In the genomic region with DNA sequence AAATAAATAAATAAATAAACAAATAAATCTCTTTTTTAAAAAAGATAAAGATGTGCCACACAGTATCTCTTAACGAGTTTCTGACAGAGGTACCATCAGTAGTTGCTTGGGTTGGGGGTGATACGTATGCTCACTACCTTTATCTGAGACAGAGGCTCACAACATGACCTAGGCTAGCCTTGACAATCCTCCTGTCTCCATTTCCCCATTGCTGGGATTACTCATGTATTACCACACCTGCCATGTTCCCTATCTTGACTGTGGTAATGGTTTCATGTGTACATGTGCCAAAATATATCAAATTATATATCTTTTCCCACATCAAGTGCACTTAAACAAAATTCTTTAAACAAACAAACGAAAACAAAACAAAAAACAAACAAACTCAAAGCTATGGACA, we compare ENCODE assay signal across 14 mouse cellular contexts.
"Had no signal": no experiment of that assay in that cellular context is flagged by ENCODE, and none has a peak within 500 bp of the region (broad histone marks: within the 10 kb centered on the region; RNA-seq: fewer than 3 reads in every experiment).

No protein-coding gene starts in this region.

- H3K27ac ChIP-seq: liver, embryonic 13.5 days; midbrain, embryonic 13.5 days; stomach, postnatal 0 days had no signal

- ATAC-seq: intestine, embryonic 16.5 days; midbrain, embryonic 13.5 days had no signal

- H3K36me3 ChIP-seq: kidney, embryonic 15.5 days; liver, embryonic 13.5 days; midbrain, embryonic 13.5 days had no signal

- H3K4me2 ChIP-seq: liver, embryonic 13.5 days had no signal

- DNase-seq: kidney, adult 2 months; kidney, postnatal 25 days; layer of hippocampus, adult 9-11 months; liver; liver, embryonic 13.5 days; lung, adult 2 months; lung, postnatal 14 days; right cerebral cortex, postnatal 14 days; thymus, adult 18-20 months; thymus, postnatal 14 days had no signal

- H3K27me3 ChIP-seq: kidney, embryonic 15.5 days; liver, embryonic 13.5 days; midbrain, embryonic 13.5 days had no signal

- H3K4me3 ChIP-seq: liver, embryonic 13.5 days; midbrain, embryonic 13.5 days had no signal

- H3K9me3 ChIP-seq: kidney, embryonic 15.5 days; liver, embryonic 13.5 days; midbrain, embryonic 13.5 days had no signal

- H3K9ac ChIP-seq: kidney, embryonic 15.5 days; liver, embryonic 13.5 days; midbrain, embryonic 13.5 days had no signal
